Mouse (Mus musculus): Measurements from ENCODE around the gene Fam169a. TPM values are rescaled to one million over a fixed set of nuclear protein-coding genes. Genes with fewer than 3 reads are reported as not detected.

The Fam169a gene
- polyA plus RNA-seq, 1 experiment from 2014 or later, result 1.2 TPM

GRCm38 (mm10) chr13:97070931-97071625 lies 4.0 kb downstream of the Fam169a start:
- Histone ChIP-seq H3K4me1 (replicated peaks; ENCODE audit: control insufficient read depth, insufficient read depth, low read length) (peaks cover 4% of the 10 kb centered on the region; the same call in 1 of the 2 replicates), H3K27me3 (ENCODE audit: control insufficient read depth, insufficient read depth, low read depth, low read length) (peaks cover 37% of the 10 kb centered on the region), H3K4me3 (ENCODE audit: low read length) (peak overlapping the region; percentile 73), H3K9ac (ENCODE audit: low read length) (peak overlapping the region; percentile 59), H3K4me2 (ENCODE audit: low read depth, low read length) (peak overlapping the region; percentile 100), H3K27ac (ENCODE audit: low read length) (no peak overlapping the region), H3K9me3 (ENCODE audit: control insufficient read depth, low read length) (no peaks in the 10 kb centered on the region), H3K36me3 (ENCODE audit: control insufficient read depth, insufficient read depth, low read length) (no peaks in the 10 kb centered on the region)
- peak; percentile 54 for ATAC-seq (ENCODE audit: low read depth)
- 1% methylated on average over 76 of the region's 85 CpGs for WGBS

GRCm38 (mm10) chr13:97071626-97072241 lies 4.6 kb downstream of the Fam169a start:
- Histone ChIP-seq H3K9ac (ENCODE audit: low read length) (peak overlapping the region; percentile 59), H3K27ac (ENCODE audit: low read length) (no peak overlapping the region), H3K4me3 (ENCODE audit: low read length) (peak overlapping the region; percentile 73), H3K4me2 (ENCODE audit: low read depth, low read length) (peak overlapping the region; percentile 100), H3K4me1 (replicated peaks; ENCODE audit: control insufficient read depth, insufficient read depth, low read length) (peaks cover 4% of the 10 kb centered on the region; the same call in 1 of the 2 replicates), H3K9me3 (ENCODE audit: control insufficient read depth, low read length) (no peaks in the 10 kb centered on the region), H3K36me3 (ENCODE audit: control insufficient read depth, insufficient read depth, low read length) (no peaks in the 10 kb centered on the region), H3K27me3 (ENCODE audit: control insufficient read depth, insufficient read depth, low read depth, low read length) (peaks cover 37% of the 10 kb centered on the region)
- peak; percentile 72 for ATAC-seq (ENCODE audit: low read depth)
- WGBS, result under 1% methylated on average over 39 of the region's 76 CpGs

- H3K4me3 ChIP-seq (ENCODE audit: low read length), result no peak overlapping the region
- no peak overlapping the region for H3K27ac ChIP-seq (ENCODE audit: low read length)
- ATAC-seq (ENCODE audit: low read depth), result no peak
- H3K4me1 ChIP-seq (replicated peaks; ENCODE audit: control insufficient read depth, insufficient read depth, low read length), result peaks cover 4% of the 10 kb centered on the region; the same call in 1 of the 2 replicates
- H3K9ac ChIP-seq (ENCODE audit: low read length), result no peak overlapping the region
- H3K36me3 ChIP-seq (ENCODE audit: control insufficient read depth, insufficient read depth, low read length), result no peaks in the 10 kb centered on the region
- H3K27me3 ChIP-seq (ENCODE audit: control insufficient read depth, insufficient read depth, low read depth, low read length), result peaks cover 34% of the 10 kb centered on the region
- H3K4me2 ChIP-seq (ENCODE audit: low read depth, low read length), result no peak overlapping the region
- 41% methylated on average over 1 of the region's 1 CpGs for WGBS
- no peaks in the 10 kb centered on the region for H3K9me3 ChIP-seq (ENCODE audit: control insufficient read depth, low read length)
Measured at GRCm38 (mm10) chr13:97073497-97073896, 6.4 kb downstream of the Fam169a start.

GRCm38 (mm10) chr13:97077556-97077955 lies 10.5 kb downstream of the Fam169a start:
- no peaks in the 10 kb centered on the region for H3K4me1 ChIP-seq (replicated peaks; ENCODE audit: control insufficient read depth, insufficient read depth, low read length)

GRCm38 (mm10) chr13:97080201-97080600 lies 13.1 kb downstream of the Fam169a start:
- Histone ChIP-seq H3K9me3 (ENCODE audit: control insufficient read depth, low read length) (no peaks in the 10 kb centered on the region), H3K4me3 (ENCODE audit: low read length) (no peak overlapping the region), H3K4me1 (replicated peaks; ENCODE audit: control insufficient read depth, insufficient read depth, low read length) (no peaks in the 10 kb centered on the region), H3K27me3 (ENCODE audit: control insufficient read depth, insufficient read depth, low read depth, low read length) (no peaks in the 10 kb centered on the region), H3K9ac (ENCODE audit: low read length) (no peak overlapping the region), H3K4me2 (ENCODE audit: low read depth, low read length) (no peak overlapping the region), H3K36me3 (ENCODE audit: control insufficient read depth, insufficient read depth, low read length) (no peaks in the 10 kb centered on the region), H3K27ac (ENCODE audit: low read length) (no peak overlapping the region)
- WGBS, result 81% methylated on average over 2 of the region's 2 CpGs
- ATAC-seq (ENCODE audit: low read depth), result no peak

More at GRCm38 (mm10) chr13:97077556-97077955, 10.5 kb downstream of the Fam169a start:
- 85% methylated on average over 2 of the region's 2 CpGs for WGBS
- H3K27ac ChIP-seq (ENCODE audit: low read length), result no peak overlapping the region
- peaks cover 6% of the 10 kb centered on the region for H3K27me3 ChIP-seq (ENCODE audit: control insufficient read depth, insufficient read depth, low read depth, low read length)
- no peaks in the 10 kb centered on the region for H3K36me3 ChIP-seq (ENCODE audit: control insufficient read depth, insufficient read depth, low read length)
- no peak overlapping the region for H3K4me3 ChIP-seq (ENCODE audit: low read length)
- no peak overlapping the region for H3K4me2 ChIP-seq (ENCODE audit: low read depth, low read length)
- H3K9ac ChIP-seq (ENCODE audit: low read length), result no peak overlapping the region
- H3K9me3 ChIP-seq (ENCODE audit: control insufficient read depth, low read length), result no peaks in the 10 kb centered on the region
- ATAC-seq (ENCODE audit: low read depth), result no peak

- Histone ChIP-seq H3K27ac (ENCODE audit: low read length) (no peak overlapping the region), H3K4me3 (ENCODE audit: low read length) (no peak overlapping the region), H3K9me3 (ENCODE audit: control insufficient read depth, low read length) (no peaks in the 10 kb centered on the region), H3K4me2 (ENCODE audit: low read depth, low read length) (no peak overlapping the region), H3K27me3 (ENCODE audit: control insufficient read depth, insufficient read depth, low read depth, low read length) (no peaks in the 10 kb centered on the region), H3K4me1 (replicated peaks; ENCODE audit: control insufficient read depth, insufficient read depth, low read length) (no peaks in the 10 kb centered on the region), H3K36me3 (ENCODE audit: control insufficient read depth, insufficient read depth, low read length) (no peaks in the 10 kb centered on the region), H3K9ac (ENCODE audit: low read length) (no peak overlapping the region)
- no peak for ATAC-seq (ENCODE audit: low read depth)
- 78% methylated on average over 3 of the region's 3 CpGs for WGBS
Measured at GRCm38 (mm10) chr13:97080615-97081014, 13.5 kb downstream of the Fam169a start.

- H3K27ac ChIP-seq (ENCODE audit: low read length), result no peak overlapping the region
- no peaks in the 10 kb centered on the region for H3K27me3 ChIP-seq (ENCODE audit: control insufficient read depth, insufficient read depth, low read depth, low read length)
- H3K9ac ChIP-seq (ENCODE audit: low read length), result no peak overlapping the region
- WGBS, result 78% methylated on average over 7 of the region's 7 CpGs
- H3K4me3 ChIP-seq (ENCODE audit: low read length), result no peak overlapping the region
- H3K36me3 ChIP-seq (ENCODE audit: control insufficient read depth, insufficient read depth, low read length), result no peaks in the 10 kb centered on the region
- H3K9me3 ChIP-seq (ENCODE audit: control insufficient read depth, low read length), result no peaks in the 10 kb centered on the region
- H3K4me1 ChIP-seq (replicated peaks; ENCODE audit: control insufficient read depth, insufficient read depth, low read length), result no peaks in the 10 kb centered on the region
- no peak for ATAC-seq (ENCODE audit: low read depth)
- no peak overlapping the region for H3K4me2 ChIP-seq (ENCODE audit: low read depth, low read length)
Measured at GRCm38 (mm10) chr13:97082432-97082831, 15.3 kb downstream of the Fam169a start.

- Histone ChIP-seq H3K27ac (ENCODE audit: low read length) (no peak overlapping the region), H3K9me3 (ENCODE audit: control insufficient read depth, low read length) (no peaks in the 10 kb centered on the region), H3K36me3 (ENCODE audit: control insufficient read depth, insufficient read depth, low read length) (no peaks in the 10 kb centered on the region), H3K9ac (ENCODE audit: low read length) (no peak overlapping the region), H3K4me1 (replicated peaks; ENCODE audit: control insufficient read depth, insufficient read depth, low read length) (no peaks in the 10 kb centered on the region), H3K27me3 (ENCODE audit: control insufficient read depth, insufficient read depth, low read depth, low read length) (no peaks in the 10 kb centered on the region), H3K4me3 (ENCODE audit: low read length) (no peak overlapping the region), H3K4me2 (ENCODE audit: low read depth, low read length) (no peak overlapping the region)
- ATAC-seq (ENCODE audit: low read depth), result no peak
- WGBS, result 64% methylated on average over 4 of the region's 9 CpGs
Measured at GRCm38 (mm10) chr13:97086316-97086715, 19.2 kb downstream of the Fam169a start.

GRCm38 (mm10) chr13:97087421-97087820 lies 20.3 kb downstream of the Fam169a start:
- Histone ChIP-seq H3K27me3 (ENCODE audit: control insufficient read depth, insufficient read depth, low read depth, low read length) (no peaks in the 10 kb centered on the region), H3K9ac (ENCODE audit: low read length) (no peak overlapping the region), H3K36me3 (ENCODE audit: control insufficient read depth, insufficient read depth, low read length) (no peaks in the 10 kb centered on the region), H3K4me2 (ENCODE audit: low read depth, low read length) (no peak overlapping the region), H3K9me3 (ENCODE audit: control insufficient read depth, low read length) (no peaks in the 10 kb centered on the region), H3K4me1 (replicated peaks; ENCODE audit: control insufficient read depth, insufficient read depth, low read length) (no peaks in the 10 kb centered on the region), H3K27ac (ENCODE audit: low read length) (no peak overlapping the region), H3K4me3 (ENCODE audit: low read length) (no peak overlapping the region)
- WGBS, result 89% methylated on average over 6 of the region's 6 CpGs
- no peak for ATAC-seq (ENCODE audit: low read depth)

Measured in lung, embryonic 16.5 days (tissue).